In the genomic region with DNA sequence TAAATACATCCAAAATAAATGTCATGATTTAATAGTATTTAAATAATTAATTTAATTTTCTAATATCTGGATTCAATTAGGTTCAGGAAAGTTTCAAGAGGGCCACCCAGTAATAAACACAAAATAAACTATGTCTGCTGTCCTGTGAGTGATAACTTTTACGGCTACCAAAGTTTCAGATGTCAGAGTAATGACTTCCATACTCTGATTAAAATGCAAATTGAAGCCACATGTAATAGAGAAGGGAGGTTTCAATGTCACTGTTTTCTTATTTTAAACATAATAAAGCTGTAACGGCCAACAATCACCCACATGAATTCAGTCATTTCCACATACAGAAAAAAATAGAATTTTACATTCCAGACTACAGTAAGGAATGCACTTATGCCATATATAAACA, we compare ENCODE assay signal across 25 mouse cellular contexts.
"Had no signal": no experiment of that assay in that cellular context is flagged by ENCODE, and none has a peak within 500 bp of the region (broad histone marks: within the 10 kb centered on the region; RNA-seq: fewer than 3 reads in every experiment).

No protein-coding gene starts in this region.

- H3K36me3 ChIP-seq: liver, embryonic 12.5 days; liver, embryonic 15.5 days; lung, embryonic 15.5 days; midbrain, embryonic 10.5 days; neural tube, embryonic 12.5 days; neural tube, embryonic 15.5 days had no signal

- H3K9me3 ChIP-seq: liver, embryonic 12.5 days; liver, embryonic 15.5 days; lung, embryonic 15.5 days; megakaryocyte, embryonic 14.5 days; midbrain, embryonic 10.5 days; neural tube, embryonic 12.5 days; neural tube, embryonic 15.5 days had no signal

- H3K27ac ChIP-seq: left cerebral cortex, adult 2 months; liver, embryonic 12.5 days; liver, embryonic 15.5 days; lung, embryonic 15.5 days; midbrain, embryonic 10.5 days; neural tube, embryonic 12.5 days; neural tube, embryonic 15.5 days; stomach, postnatal 0 days had no signal

- H3K4me2 ChIP-seq: liver, embryonic 12.5 days; liver, embryonic 15.5 days; lung, embryonic 15.5 days; neural tube, embryonic 12.5 days; neural tube, embryonic 15.5 days had no signal

- DNase-seq: kidney, adult 8-10 months; kidney, postnatal 25 days; layer of hippocampus, postnatal 36 days; left cerebral cortex, postnatal 4 days; liver; lung, adult 18-20 months; lung, postnatal 10 days; lung, postnatal 36 days; midbrain, embryonic 14.5 days; right cerebral cortex, adult 18-20 months; right cerebral cortex, postnatal 14 days; right cerebral cortex, postnatal 4 days; thymus, adult 2 months; thymus, postnatal 14 days; thymus, postnatal 4 days had no signal

- H3K9ac ChIP-seq: liver, embryonic 12.5 days; liver, embryonic 15.5 days; lung, embryonic 15.5 days; neural tube, embryonic 12.5 days; neural tube, embryonic 15.5 days had no signal

- H3K4me1 ChIP-seq: liver, embryonic 12.5 days; liver, embryonic 15.5 days; midbrain, embryonic 10.5 days; neural tube, embryonic 12.5 days; neural tube, embryonic 15.5 days had no signal

- ATAC-seq: intestine, postnatal 0 days; liver, embryonic 12.5 days had no signal

- H3K27me3 ChIP-seq: liver, embryonic 12.5 days; liver, embryonic 15.5 days; lung, embryonic 15.5 days; megakaryocyte, embryonic 14.5 days; neural tube, embryonic 12.5 days; neural tube, embryonic 15.5 days had no signal

- H3K4me3 ChIP-seq: left cerebral cortex, adult 2 months; liver, embryonic 12.5 days; liver, embryonic 15.5 days; lung, embryonic 15.5 days; megakaryocyte, embryonic 14.5 days; midbrain, embryonic 10.5 days; neural tube, embryonic 12.5 days; neural tube, embryonic 15.5 days had no signal
